Mouse (Mus musculus): ENCODE data around the gene Agtpbp1. TPM values are rescaled to one million over a fixed set of nuclear protein-coding genes. Genes with fewer than 3 reads are reported as not detected.

The Agtpbp1 gene
- polyA plus RNA-seq, 1 experiment from 2014 or later, result 13.3 TPM

GRCm38 (mm10) chr13:59474973-59475372, 110.1 kb downstream of the Agtpbp1 start:
- Histone ChIP-seq H3K27me3 (no peaks in the 10 kb centered on the region), H3K4me3 (replicated peaks) (no peak overlapping the region), H3K27ac (no peak overlapping the region), H3K36me3 (peaks cover 22% of the 10 kb centered on the region), H3K9ac (no peak overlapping the region), H3K4me2 (no peak overlapping the region), H3K4me1 (0 out of 2 replicates have a peak, but pooled peaks cover 3% of the 10 kb centered on the region), H3K9me3 (replicated peaks) (no peaks in the 10 kb centered on the region)
- no peak for ATAC-seq (replicated peaks; ENCODE audit: low FRiP score)
- WGBS, result 57% methylated on average over 8 of the region's 8 CpGs

DNA sequence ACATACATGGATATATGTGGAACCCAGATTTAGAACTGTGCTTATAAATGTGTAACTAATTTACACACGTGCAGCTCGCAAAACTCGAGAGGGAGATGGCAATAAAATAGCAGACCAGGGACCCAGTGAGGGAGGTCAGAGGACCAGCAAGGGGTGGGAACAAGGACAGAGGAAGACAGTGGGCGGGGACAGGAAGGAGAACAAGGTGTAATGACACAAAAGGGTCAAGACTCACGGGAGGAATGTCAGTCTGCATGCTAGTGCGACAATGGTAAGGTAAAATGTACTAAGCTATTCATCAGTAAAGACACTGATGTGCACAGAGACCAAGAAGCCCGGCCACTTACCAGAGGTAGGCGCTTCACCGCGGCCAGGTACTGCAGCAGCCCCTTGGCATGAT, 111.7 kb downstream of the Agtpbp1 start:
- H3K4me3 ChIP-seq (replicated peaks), result no peak overlapping the region
- H3K9me3 ChIP-seq (replicated peaks), result no peaks in the 10 kb centered on the region
- no peak for ATAC-seq (replicated peaks; ENCODE audit: low FRiP score)
- no peak overlapping the region for H3K9ac ChIP-seq
- 70% methylated on average over 10 of the region's 10 CpGs for WGBS
- H3K4me1 ChIP-seq, result 0 out of 2 replicates have a peak, but pooled peaks cover 3% of the 10 kb centered on the region
- H3K4me2 ChIP-seq, result no peak overlapping the region
- H3K36me3 ChIP-seq, result peaks cover 22% of the 10 kb centered on the region
- H3K27me3 ChIP-seq, result no peaks in the 10 kb centered on the region
- H3K27ac ChIP-seq, result no peak overlapping the region

GRCm38 (mm10) chr13:59472222-59472621, 112.8 kb downstream of the Agtpbp1 start:
- WGBS, result 76% methylated on average over 5 of the region's 5 CpGs
- Histone ChIP-seq H3K27me3 (no peaks in the 10 kb centered on the region), H3K9me3 (replicated peaks) (no peaks in the 10 kb centered on the region), H3K4me3 (replicated peaks) (no peak overlapping the region), H3K27ac (no peak overlapping the region), H3K9ac (no peak overlapping the region), H3K4me2 (no peak overlapping the region), H3K36me3 (peaks cover 16% of the 10 kb centered on the region), H3K4me1 (0 out of 2 replicates have a peak, but pooled peaks cover 3% of the 10 kb centered on the region)
- ATAC-seq (replicated peaks; ENCODE audit: low FRiP score), result no peak

GRCm38 (mm10) chr13:59469701-59470100, 115.3 kb downstream of the Agtpbp1 start:
- no peak for ATAC-seq (replicated peaks; ENCODE audit: low FRiP score)
- H3K4me2 ChIP-seq, result no peak overlapping the region
- 90% methylated on average over 5 of the region's 5 CpGs for WGBS
- no peak overlapping the region for H3K4me3 ChIP-seq (replicated peaks)
- H3K4me1 ChIP-seq, result 0 out of 2 replicates have a peak, but pooled peaks cover 3% of the 10 kb centered on the region
- H3K9me3 ChIP-seq (replicated peaks), result no peaks in the 10 kb centered on the region
- H3K27ac ChIP-seq, result no peak overlapping the region
- no peak overlapping the region for H3K9ac ChIP-seq
- peaks cover 12% of the 10 kb centered on the region for H3K36me3 ChIP-seq
- no peaks in the 10 kb centered on the region for H3K27me3 ChIP-seq

DNA sequence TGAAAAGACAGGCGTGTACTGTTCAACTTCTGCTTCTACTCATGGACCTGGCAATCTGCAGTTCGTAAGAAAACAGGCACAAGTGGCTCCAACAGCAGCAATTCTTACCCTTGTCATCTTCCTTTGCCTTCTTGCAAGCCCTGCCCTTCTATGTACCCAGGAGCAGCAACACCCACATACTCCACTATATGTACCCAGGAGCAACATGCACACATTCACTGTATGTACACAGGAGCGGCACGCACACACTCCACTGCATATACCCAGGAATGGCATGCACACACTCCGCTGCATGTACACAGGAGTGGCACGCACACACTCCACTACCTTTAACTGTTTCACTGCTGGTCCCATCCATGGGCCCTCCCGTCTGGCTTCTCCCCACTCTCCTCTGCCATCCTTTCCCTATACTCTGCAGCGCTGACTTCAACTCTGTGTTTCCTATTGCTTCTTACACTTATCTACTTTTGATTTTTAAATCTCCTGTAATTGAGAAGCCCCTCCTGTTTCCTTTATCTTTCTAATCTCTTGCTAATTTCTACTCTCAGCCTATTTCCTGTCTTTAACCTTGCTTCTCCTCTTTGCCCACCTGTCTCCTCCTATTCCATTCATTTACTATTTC, 116.7 kb downstream of the Agtpbp1 start:
- H3K27me3 ChIP-seq, result no peaks in the 10 kb centered on the region
- H3K4me3 ChIP-seq (replicated peaks), result no peak overlapping the region
- H3K27ac ChIP-seq, result no peak overlapping the region
- H3K4me2 ChIP-seq, result no peak overlapping the region
- H3K36me3 ChIP-seq, result peaks cover 17% of the 10 kb centered on the region
- 83% methylated on average over 8 of the region's 8 CpGs for WGBS
- ATAC-seq (replicated peaks; ENCODE audit: low FRiP score), result no peak
- no peak overlapping the region for H3K9ac ChIP-seq
- H3K4me1 ChIP-seq, result 0 out of 2 replicates have a peak, but pooled peaks cover under 1% of the 10 kb centered on the region
- H3K9me3 ChIP-seq (replicated peaks), result no peaks in the 10 kb centered on the region

DNA sequence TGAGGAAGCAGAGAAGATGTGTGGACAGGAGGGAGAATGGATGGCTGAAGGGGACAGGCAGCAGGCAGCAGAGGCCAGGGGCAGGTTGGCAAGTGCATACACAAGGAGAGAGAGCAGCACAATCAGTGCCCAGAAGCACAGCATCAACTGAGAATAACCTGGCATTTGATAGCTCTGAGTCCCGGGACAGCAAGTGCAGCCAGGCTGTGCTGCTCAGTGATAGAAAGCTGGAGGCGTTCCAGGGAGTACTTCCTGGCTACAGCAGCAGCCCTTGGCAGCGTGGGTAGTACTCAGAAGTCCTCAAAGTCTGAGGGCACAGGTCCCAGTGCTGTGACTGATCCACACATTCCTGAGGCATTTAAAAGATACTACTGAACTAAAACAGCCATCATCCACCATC, 117.4 kb downstream of the Agtpbp1 start:
- H3K4me2 ChIP-seq, result no peak overlapping the region
- H3K36me3 ChIP-seq, result peaks cover 19% of the 10 kb centered on the region
- H3K4me3 ChIP-seq (replicated peaks), result no peak overlapping the region
- H3K27me3 ChIP-seq, result no peaks in the 10 kb centered on the region
- no peaks in the 10 kb centered on the region for H3K9me3 ChIP-seq (replicated peaks)
- H3K9ac ChIP-seq, result no peak overlapping the region
- H3K27ac ChIP-seq, result no peak overlapping the region
- WGBS, result 47% methylated on average over 3 of the region's 3 CpGs
- no peak for ATAC-seq (replicated peaks; ENCODE audit: low FRiP score)
- H3K4me1 ChIP-seq, result no peaks in the 10 kb centered on the region

GRCm38 (mm10) chr13:59460958-59461357, 124.1 kb downstream of the Agtpbp1 start:
- ATAC-seq (replicated peaks; ENCODE audit: low FRiP score), result no peak
- H3K4me2 ChIP-seq, result no peak overlapping the region
- no peaks in the 10 kb centered on the region for H3K4me1 ChIP-seq
- peaks cover 34% of the 10 kb centered on the region for H3K36me3 ChIP-seq
- no peak overlapping the region for H3K4me3 ChIP-seq (replicated peaks)
- no peak overlapping the region for H3K27ac ChIP-seq
- WGBS, result 79% methylated on average over 3 of the region's 3 CpGs
- H3K9ac ChIP-seq, result no peak overlapping the region
- H3K27me3 ChIP-seq, result no peaks in the 10 kb centered on the region
- H3K9me3 ChIP-seq (replicated peaks), result no peaks in the 10 kb centered on the region

DNA sequence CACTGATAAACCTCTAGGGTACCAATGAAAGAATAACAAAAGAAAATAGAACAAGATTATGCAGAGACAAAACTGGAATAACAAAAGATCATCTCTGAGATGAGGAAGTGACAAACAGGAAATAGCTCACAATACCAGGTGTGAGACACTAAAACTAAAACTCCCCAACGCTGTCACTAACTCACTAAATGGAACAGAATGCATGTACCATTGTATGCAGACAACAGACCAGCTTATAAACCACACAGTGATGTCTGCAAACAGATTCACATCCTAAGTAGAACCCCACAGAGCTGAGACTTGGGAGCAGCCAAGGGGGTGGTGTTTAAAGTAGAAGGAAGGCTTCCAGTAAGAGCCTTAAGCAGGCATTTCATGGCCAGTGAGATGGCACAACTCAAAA, 128.8 kb downstream of the Agtpbp1 start:
- WGBS, result 64% methylated on average over 1 of the region's 1 CpGs
- Histone ChIP-seq H3K4me2 (no peak overlapping the region), H3K9ac (no peak overlapping the region), H3K4me1 (peaks cover 26% of the 10 kb centered on the region), H3K4me3 (replicated peaks) (no peak overlapping the region), H3K9me3 (replicated peaks) (no peaks in the 10 kb centered on the region), H3K36me3 (peaks cover 10% of the 10 kb centered on the region), H3K27me3 (no peaks in the 10 kb centered on the region), H3K27ac (no peak overlapping the region)
- no peak for ATAC-seq (replicated peaks; ENCODE audit: low FRiP score)

DNA sequence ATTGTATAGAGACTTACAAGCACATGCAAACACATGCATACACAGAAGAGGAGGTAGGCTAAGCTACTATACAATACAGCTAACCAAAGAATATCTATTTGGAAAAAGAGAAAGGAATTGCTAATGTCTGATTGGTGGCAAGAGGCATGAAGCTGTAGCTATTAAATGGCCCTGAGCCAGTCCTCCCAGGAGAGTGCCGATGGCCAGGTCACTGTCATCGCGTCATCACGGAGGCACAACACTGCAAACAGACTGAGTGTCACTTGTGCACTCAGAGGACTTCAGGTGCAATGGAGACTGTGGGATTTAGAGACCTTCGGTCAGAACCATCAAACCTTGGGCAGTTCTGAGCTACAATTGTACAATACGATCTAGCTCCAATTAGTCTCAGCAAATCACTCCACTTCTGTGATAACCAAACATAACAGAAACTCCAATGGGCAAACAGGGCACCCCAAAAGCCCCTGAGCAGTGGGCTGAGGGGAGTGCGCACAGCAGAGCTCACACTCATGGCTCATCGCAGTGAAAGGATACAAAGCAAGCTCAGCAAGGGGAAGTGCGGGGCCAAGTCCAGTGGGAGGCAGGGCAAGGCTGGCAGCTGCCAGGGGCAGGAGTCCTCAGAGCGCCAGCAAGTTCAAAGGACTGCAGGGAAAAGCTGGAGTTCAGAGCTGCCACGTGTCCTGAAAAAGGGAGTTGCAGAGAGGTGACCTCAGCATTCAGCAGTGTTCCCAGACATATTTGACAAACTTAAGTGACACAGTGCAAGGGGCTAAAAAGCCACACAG, 130.8 kb downstream of the Agtpbp1 start:
- Histone ChIP-seq H3K27me3 (no peaks in the 10 kb centered on the region), H3K4me1 (peaks cover 26% of the 10 kb centered on the region), H3K36me3 (peaks cover 7% of the 10 kb centered on the region; the same call in 1 of the 2 replicates), H3K9me3 (replicated peaks) (no peaks in the 10 kb centered on the region), H3K4me3 (replicated peaks) (no peak overlapping the region), H3K27ac (no peak overlapping the region), H3K9ac (no peak overlapping the region), H3K4me2 (no peak overlapping the region)
- no peak for ATAC-seq (replicated peaks; ENCODE audit: low FRiP score)
- 81% methylated on average over 11 of the region's 11 CpGs for WGBS

DNA sequence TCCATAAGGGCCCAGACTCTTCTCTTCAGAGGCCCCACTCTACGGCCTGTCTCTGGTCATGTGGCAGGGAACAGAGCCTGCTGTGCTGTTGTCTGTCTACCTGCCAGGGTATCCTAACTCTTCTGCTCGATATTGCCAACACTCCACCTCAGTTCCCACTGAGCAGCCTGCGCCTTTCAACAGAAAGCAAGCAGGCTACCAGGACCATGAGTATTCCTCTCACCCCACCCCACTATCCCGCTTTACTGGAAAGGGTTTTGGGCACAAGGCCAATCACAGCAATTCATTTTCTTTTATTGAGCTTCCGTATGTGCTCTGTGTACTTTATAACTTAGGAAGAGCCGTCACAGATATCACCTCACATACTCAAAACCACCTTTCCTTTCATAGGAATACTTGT, 131.4 kb downstream of the Agtpbp1 start:
- ATAC-seq (replicated peaks; ENCODE audit: low FRiP score), result no peak
- H3K9ac ChIP-seq, result no peak overlapping the region
- H3K27me3 ChIP-seq, result no peaks in the 10 kb centered on the region
- H3K36me3 ChIP-seq, result peaks cover 7% of the 10 kb centered on the region; the same call in 1 of the 2 replicates
- H3K4me1 ChIP-seq, result peaks cover 26% of the 10 kb centered on the region
- no peak overlapping the region for H3K4me3 ChIP-seq (replicated peaks)
- no peak overlapping the region for H3K4me2 ChIP-seq
- WGBS, result 57% methylated on average over 6 of the region's 6 CpGs
- H3K9me3 ChIP-seq (replicated peaks), result no peaks in the 10 kb centered on the region
- H3K27ac ChIP-seq, result peak overlapping the region; percentile 19; the same call in 1 of the 2 replicates

DNA sequence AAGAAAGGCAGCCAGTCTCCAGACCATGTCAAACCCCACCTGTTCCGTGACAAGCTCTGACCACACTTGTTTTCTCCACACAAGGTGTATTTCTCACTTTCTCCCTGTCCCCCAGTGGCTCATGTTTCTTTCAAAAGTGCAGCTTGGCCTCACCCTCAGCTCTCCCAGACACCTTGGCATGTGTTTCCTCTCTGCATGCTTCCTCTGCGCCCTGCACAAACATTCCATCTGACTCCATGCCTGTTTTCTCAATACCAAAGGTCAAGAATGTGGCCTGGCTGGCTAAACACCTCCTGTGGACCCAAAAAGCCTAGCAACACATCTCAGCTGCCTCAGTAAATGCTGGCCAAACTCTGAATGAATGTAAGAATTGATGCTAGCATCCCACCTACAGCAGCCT, 132.0 kb downstream of the Agtpbp1 start:
- Histone ChIP-seq H3K4me3 (replicated peaks) (no peak overlapping the region), H3K36me3 (peaks cover 7% of the 10 kb centered on the region; the same call in 1 of the 2 replicates), H3K4me1 (peaks cover 26% of the 10 kb centered on the region), H3K27me3 (no peaks in the 10 kb centered on the region), H3K4me2 (no peak overlapping the region), H3K9me3 (replicated peaks) (no peaks in the 10 kb centered on the region), H3K9ac (no peak overlapping the region), H3K27ac (peak overlapping the region; percentile 32; the same call in 1 of the 2 replicates)
- WGBS, result 34% methylated on average over 2 of the region's 2 CpGs
- ATAC-seq (replicated peaks; ENCODE audit: low FRiP score), result 0 out of 2 replicates have a peak, but pooled peaks have one; percentile 40

GRCm38 (mm10) chr13:59450840-59451239, 134.2 kb downstream of the Agtpbp1 start:
- Histone ChIP-seq H3K4me1 (peaks cover 26% of the 10 kb centered on the region), H3K4me3 (replicated peaks) (no peak overlapping the region), H3K4me2 (no peak overlapping the region), H3K27ac (no peak overlapping the region), H3K36me3 (peaks cover 7% of the 10 kb centered on the region; the same call in 1 of the 2 replicates), H3K27me3 (no peaks in the 10 kb centered on the region), H3K9ac (no peak overlapping the region), H3K9me3 (replicated peaks) (no peaks in the 10 kb centered on the region)
- WGBS, result 92% methylated on average over 10 of the region's 10 CpGs
- no peak for ATAC-seq (replicated peaks; ENCODE audit: low FRiP score)
